Mouse (Mus musculus) intestine, embryonic 14.5 days (tissue): ENCODE results near the gene Rilpl1. TPM values are rescaled to one million over a fixed set of nuclear protein-coding genes. Genes with fewer than 3 reads are reported as not detected.
"Not testable (repeated sequence)": the region's sequence is repeated elsewhere in the genome, so short reads cannot be mapped to it uniquely, and the experiment has no call there.

ENCODE experiments used
- ATAC-seq: fragments of 200-750 bp; cut with Nextera tagmentation; replicated peaks from 2 replicates; pipeline ENCODE4 v1.8.0; 2017; ENCODE audit warnings: low read depth, moderate number of reproducible peaks, moderate TSS enrichment, moderate library complexity; ENCODE audit not compliant: low FRiP score, low TSS enrichment
- DNase-seq: peaks from one replicate; pipeline ENCODE4 v3.0.0-alpha.2; 2018; ENCODE audit warnings: low spot score
- H3K27ac ChIP-seq: fragments of 300-500 bp; sonication (generic); 2 replicates; pipeline ENCODE4 v1.5.1; 2014; ENCODE audit warnings: low read depth, mild to moderate bottlenecking, control low read depth
- H3K27me3 ChIP-seq: fragments of 300-500 bp; sonication (generic); replicated peaks from 2 replicates; pipeline ENCODE4 v1.6.1; 2014; ENCODE audit warnings: low read length, control low read depth; ENCODE audit not compliant: control insufficient read depth, insufficient read depth
- H3K36me3 ChIP-seq: fragments of 300-500 bp; sonication (generic); 2 replicates; pipeline ENCODE4 v1.6.1; 2014; ENCODE audit warnings: low read length, control low read depth; ENCODE audit not compliant: control insufficient read depth, insufficient read depth
- H3K4me1 ChIP-seq: fragments of 300-500 bp; sonication (generic); replicated peaks from 2 replicates; pipeline ENCODE4 v1.6.1; 2014; ENCODE audit warnings: low read length, control low read depth, mixed read lengths; ENCODE audit not compliant: control insufficient read depth, insufficient read depth
- H3K4me2 ChIP-seq: fragments of 300-500 bp; sonication (generic); 2 replicates; pipeline ENCODE4 v1.6.1; 2014; ENCODE audit warnings: low read length
- H3K4me3 ChIP-seq: fragments of 300-500 bp; sonication (generic); 2 replicates; pipeline ENCODE4 v1.5.1; 2014; ENCODE audit warnings: low read depth, low read length, control low read depth, mixed read lengths
- H3K9ac ChIP-seq: fragments of 300-500 bp; sonication (generic); 2 replicates; pipeline ENCODE4 v1.6.1; 2014; ENCODE audit warnings: mild to moderate bottlenecking, low read length
- H3K9me3 ChIP-seq: fragments of 300-500 bp; sonication (generic); 2 replicates; pipeline ENCODE4 v1.6.1; 2016; ENCODE audit warnings: low read length, control low read depth; ENCODE audit not compliant: control insufficient read depth
- WGBS: fragments of 180-500 bp; shearing (Covaris S2); extraction: QIAGEN DNeasy Blood & Tissue Kit; methylation state at CpG from one replicate; pipeline ENCODE4 v1.1.7; 2014; 5-methylcytosine and 5-hydroxymethylcytosine counted together
- polyA plus RNA-seq: library from polyadenylated mRNA; unstranded; fragments of >200 nt; fragmentation: Nextera tagmentation; extraction: Ambion mirVana; gene quantifications from 2 replicates; pipeline ENCODE4 v1.2.1, GENCODE M21; 2014

Gene Rilpl1
- polyA plus RNA-seq, 1 experiment from 2014 or later: 14.9 TPM

GRCm38 (mm10) chr5:124501541-124501940 is 29.6 kb downstream of the Rilpl1 start:
- WGBS: 91% methylated on average over 10 of the region's 10 CpGs

GRCm38 (mm10) chr5:124500573-124500972 is 30.6 kb downstream of the Rilpl1 start:
- ATAC-seq (0 out of 2 replicates have a peak, but pooled peaks have one; percentile 13), DNase-seq (no peak)
- Histone ChIP-seq H3K36me3 (peaks cover 41% of the 10 kb centered on the region), H3K4me3 (no peak overlapping the region), H3K27ac (no peak overlapping the region), H3K9ac (no peak overlapping the region), H3K9me3 (no peaks in the 10 kb centered on the region), H3K27me3 (no peaks in the 10 kb centered on the region), H3K4me2 (no peak overlapping the region), H3K4me1 (no peaks in the 10 kb centered on the region)
- 99% methylated on average over 3 of the region's 3 CpGs for WGBS

More at GRCm38 (mm10) chr5:124501541-124501940, 29.6 kb downstream of the Rilpl1 start:
- peaks cover 36% of the 10 kb centered on the region for H3K36me3 ChIP-seq
- H3K9me3 ChIP-seq: no peaks in the 10 kb centered on the region
- ATAC-seq (no peak), DNase-seq (no peak)
- no peak overlapping the region for H3K4me2 ChIP-seq
- H3K27me3 ChIP-seq: no peaks in the 10 kb centered on the region
- no peak overlapping the region for H3K9ac ChIP-seq
- H3K4me3 ChIP-seq: no peak overlapping the region
- no peaks in the 10 kb centered on the region; the same call in 1 of the 2 replicates for H3K4me1 ChIP-seq
- no peak overlapping the region for H3K27ac ChIP-seq

- peaks cover 46% of the 10 kb centered on the region for H3K36me3 ChIP-seq
- H3K4me1 ChIP-seq, H3K27me3 ChIP-seq, H3K27ac ChIP-seq, H3K4me2 ChIP-seq, H3K9me3 ChIP-seq, H3K9ac ChIP-seq, H3K4me3 ChIP-seq, DNase-seq, ATAC-seq: not testable (repeated sequence)
- 85% methylated on average over 2 of the region's 4 CpGs for WGBS
Observed at GRCm38 (mm10) chr5:124500037-124500436, 31.2 kb downstream of the Rilpl1 start.

GRCm38 (mm10) chr5:124499001-124499400 is 32.2 kb downstream of the Rilpl1 start:
- H3K36me3 ChIP-seq: peaks cover 45% of the 10 kb centered on the region
- no peak overlapping the region for H3K4me3 ChIP-seq
- H3K9ac ChIP-seq: no peak overlapping the region
- no peak overlapping the region for H3K4me2 ChIP-seq
- no peaks in the 10 kb centered on the region for H3K4me1 ChIP-seq
- ATAC-seq (no peak), DNase-seq (no peak)
- no peak overlapping the region for H3K27ac ChIP-seq
- H3K9me3 ChIP-seq: no peaks in the 10 kb centered on the region
- 59% methylated on average over 5 of the region's 5 CpGs for WGBS
- no peaks in the 10 kb centered on the region for H3K27me3 ChIP-seq

GRCm38 (mm10) chr5:124498221-124498876 is 32.8 kb downstream of the Rilpl1 start:
- whole genome bisulfite sequencing: 82% methylated on average over 9 of the region's 9 CpGs
- ATAC-seq (no peak), DNase-seq (no peak)
- Histone ChIP-seq H3K4me3 (no peak overlapping the region), H3K9me3 (no peaks in the 10 kb centered on the region), H3K27me3 (no peaks in the 10 kb centered on the region), H3K4me2 (no peak overlapping the region), H3K4me1 (no peaks in the 10 kb centered on the region), H3K9ac (no peak overlapping the region), H3K27ac (no peak overlapping the region), H3K36me3 (peaks cover 47% of the 10 kb centered on the region)

GRCm38 (mm10) chr5:124496614-124497514 is 34.3 kb downstream of the Rilpl1 start:
- DNase-seq: peak; percentile 58
- 0 out of 2 replicates have a peak, but pooled peaks have one; percentile 20 for ATAC-seq
- no peak overlapping the region for H3K4me3 ChIP-seq
- H3K4me2 ChIP-seq: peak overlapping the region; percentile 18; the same call in 1 of the 2 replicates
- H3K27ac ChIP-seq: no peak overlapping the region
- no peaks in the 10 kb centered on the region for H3K9me3 ChIP-seq
- H3K9ac ChIP-seq: no peak overlapping the region
- H3K36me3 ChIP-seq: peaks cover 47% of the 10 kb centered on the region
- H3K27me3 ChIP-seq: no peaks in the 10 kb centered on the region
- no peaks in the 10 kb centered on the region for H3K4me1 ChIP-seq
- 54% methylated on average over 15 of the region's 15 CpGs for WGBS

GRCm38 (mm10) chr5:124495547-124495946 is 35.6 kb downstream of the Rilpl1 start:
- no peak overlapping the region for H3K9ac ChIP-seq

GRCm38 (mm10) chr5:124493455-124493854 is 37.7 kb downstream of the Rilpl1 start:
- no peaks in the 10 kb centered on the region for H3K9me3 ChIP-seq
- no peak overlapping the region for H3K27ac ChIP-seq
- 84% methylated on average over 11 of the region's 11 CpGs for WGBS
- DNase-seq: no peak
- no peaks in the 10 kb centered on the region for H3K27me3 ChIP-seq
- peaks cover 53% of the 10 kb centered on the region for H3K36me3 ChIP-seq
- no peak overlapping the region for H3K9ac ChIP-seq
- no peak for ATAC-seq
- H3K4me2 ChIP-seq: no peak overlapping the region
- no peak overlapping the region for H3K4me3 ChIP-seq
- no peaks in the 10 kb centered on the region for H3K4me1 ChIP-seq

More at GRCm38 (mm10) chr5:124495547-124495946, 35.6 kb downstream of the Rilpl1 start:
- Histone ChIP-seq H3K4me1 (no peaks in the 10 kb centered on the region), H3K4me3 (no peak overlapping the region), H3K27me3 (no peaks in the 10 kb centered on the region), H3K27ac (no peak overlapping the region), H3K9me3 (no peaks in the 10 kb centered on the region), H3K36me3 (peaks cover 51% of the 10 kb centered on the region), H3K4me2 (no peak overlapping the region)
- no peak for ATAC-seq
- DNase-seq: no peak
- WGBS: 70% methylated on average over 7 of the region's 7 CpGs
